Mouse (Mus musculus) kidney, adult 11 months (tissue): ENCODE results near the gene Lsm2.
"Not testable (repeated sequence)": the region's sequence is repeated elsewhere in the genome, so short reads cannot be mapped to it uniquely, and the experiment has no call there.

Source experiments
- DNase-seq: peaks from one replicate; pipeline ENCODE4 v3.0.0; 2022

Gene Lsm2

DNA sequence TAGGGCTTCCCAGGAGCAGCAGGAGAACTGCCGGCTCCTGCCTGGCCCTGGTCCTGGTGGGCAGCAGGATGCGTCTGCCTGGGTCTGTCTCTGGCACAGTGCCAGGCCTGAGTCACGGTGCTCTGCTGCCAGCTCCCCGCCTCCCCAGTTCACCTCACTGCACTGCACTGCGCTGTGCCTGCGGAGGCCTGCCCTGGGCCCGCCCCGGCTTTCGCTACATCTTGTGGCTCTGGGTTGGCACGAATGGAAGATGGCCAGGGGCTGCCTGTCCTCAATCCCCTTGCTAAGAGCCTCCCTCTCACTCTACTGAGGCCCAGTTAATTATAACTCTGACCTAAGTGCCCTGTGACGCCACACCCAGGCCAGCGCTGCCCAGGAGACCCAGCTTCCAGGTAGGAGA lies 34.7 kb downstream of the Lsm2 start, which contains the start of gene Vwa7:
Vwa7 (plus strand) TSS at position 204 of the 400 bp plus-strand sequence.
- DNase-seq = peak; percentile 44

DNA sequence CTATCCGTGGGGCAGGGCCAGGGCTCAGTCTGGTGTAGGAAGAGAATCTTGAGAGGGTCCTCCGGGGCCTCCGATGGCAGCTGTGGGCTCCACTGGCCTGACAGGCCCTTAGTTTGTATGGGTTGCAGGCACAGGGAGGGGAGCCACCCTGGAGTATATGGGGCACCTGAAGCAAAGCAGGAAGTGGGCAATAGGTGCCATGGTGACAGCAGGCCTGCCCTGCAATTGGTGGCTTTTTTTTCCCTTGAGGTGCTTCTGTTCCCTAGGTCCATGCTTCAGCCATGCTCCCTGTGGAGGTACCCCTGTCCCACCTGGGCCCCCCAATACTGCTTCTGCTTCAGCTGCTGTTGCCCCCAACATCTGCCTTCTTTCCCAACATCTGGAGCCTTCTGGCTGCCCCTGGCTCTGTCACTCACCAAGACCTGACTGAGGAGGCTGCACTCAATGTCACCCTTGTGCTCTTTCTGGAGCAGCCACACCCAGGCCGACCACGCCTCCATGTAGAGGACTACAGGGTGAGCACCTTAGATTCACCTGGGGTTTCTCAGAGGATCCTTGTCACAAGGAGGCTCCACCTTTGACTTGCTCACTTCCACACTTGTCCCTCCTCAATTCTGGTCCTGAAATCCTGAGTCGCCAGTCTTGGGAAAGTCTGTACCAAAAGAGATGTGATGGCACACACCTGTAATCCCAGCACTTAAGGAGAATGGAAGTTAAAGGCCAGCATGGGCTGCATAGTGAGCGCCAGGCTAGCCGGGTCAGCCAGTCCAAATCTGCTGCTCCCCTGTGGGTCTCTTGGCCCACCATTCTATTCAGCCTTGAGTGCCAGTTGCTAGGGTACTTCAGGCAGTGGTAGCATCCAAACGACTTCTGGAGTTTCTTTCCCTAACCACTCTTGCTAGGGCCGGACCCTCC lies 35.4 kb downstream of the Lsm2 start:
- no peak for DNase-seq

DNA sequence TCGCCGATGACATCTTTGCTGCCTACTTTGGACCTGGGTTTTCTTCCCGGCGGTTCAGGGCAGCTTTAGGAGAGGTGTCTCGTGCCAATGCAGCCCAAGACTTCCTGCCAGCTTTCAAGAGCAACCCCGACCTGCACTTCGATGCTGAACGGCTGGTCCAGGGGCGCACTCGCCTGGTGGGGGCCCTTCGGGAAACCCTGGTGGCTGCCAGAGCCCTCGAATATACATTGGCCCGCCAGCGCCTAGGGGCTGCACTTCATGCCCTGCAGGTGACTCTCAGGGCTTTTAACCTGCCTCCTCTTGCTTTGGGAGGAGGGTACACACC lies 36.0 kb downstream of the Lsm2 start:
- DNase-seq = no peak

DNA sequence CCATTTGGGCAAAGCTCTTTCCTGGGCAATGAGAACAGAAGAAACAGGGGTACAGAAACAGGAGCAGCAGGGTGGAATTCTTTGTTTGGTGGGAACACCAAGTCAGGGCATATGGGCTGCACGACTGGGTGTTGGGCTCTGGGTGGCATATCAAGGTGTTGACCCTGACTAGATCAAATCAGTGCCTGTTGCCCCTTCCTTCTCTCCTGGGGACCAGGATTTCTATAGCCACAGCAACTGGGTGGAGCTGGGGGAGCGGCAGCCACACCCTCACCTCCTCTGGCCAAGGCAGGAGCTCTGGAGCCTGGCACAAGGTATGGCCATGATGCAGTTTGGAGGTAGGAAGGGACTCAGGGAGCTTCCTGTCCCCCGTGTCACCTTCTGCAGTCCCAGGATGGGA lies 36.5 kb downstream of the Lsm2 start:
- DNase-seq = no peak

DNA sequence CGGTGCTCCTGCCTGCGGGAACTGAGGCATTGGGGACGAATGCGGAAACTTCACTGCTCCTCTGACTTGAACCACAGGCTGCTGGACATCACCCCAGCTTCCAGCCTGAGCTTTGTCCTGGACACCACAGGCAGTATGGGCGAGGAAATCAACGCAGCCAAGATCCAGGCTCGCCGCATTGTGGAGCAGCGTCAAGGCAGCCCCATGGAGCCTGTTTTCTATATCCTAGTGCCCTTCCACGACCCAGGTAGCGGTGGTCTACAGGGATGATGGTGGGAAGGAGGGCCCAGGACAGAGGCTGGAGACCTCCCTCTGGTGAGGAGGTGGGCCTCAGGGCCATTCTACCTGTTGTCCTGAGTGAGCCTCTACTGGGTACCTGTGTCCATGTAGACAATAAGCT lies 38.2 kb downstream of the Lsm2 start:
- no peak for DNase-seq

DNA sequence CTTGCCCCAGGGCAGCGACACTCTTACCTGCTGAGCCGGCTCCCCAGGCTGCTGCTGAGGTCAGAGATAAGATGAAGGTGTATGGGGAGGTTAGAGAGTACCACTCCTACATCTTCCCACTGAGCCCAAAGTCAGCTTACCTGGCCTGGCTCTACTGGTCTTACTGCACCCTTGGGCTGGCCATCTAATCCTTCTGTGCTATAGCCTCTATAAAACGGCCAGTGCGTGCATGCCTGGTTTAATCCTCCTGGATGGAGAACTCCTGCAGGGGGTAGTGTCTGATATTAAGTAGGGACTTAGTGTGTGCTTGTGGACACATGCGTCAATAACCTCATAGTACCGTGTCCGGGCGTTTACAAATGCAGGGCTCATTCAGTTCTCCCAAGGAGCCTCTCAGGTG lies 38.9 kb downstream of the Lsm2 start:
- DNase-seq = no peak

DNA sequence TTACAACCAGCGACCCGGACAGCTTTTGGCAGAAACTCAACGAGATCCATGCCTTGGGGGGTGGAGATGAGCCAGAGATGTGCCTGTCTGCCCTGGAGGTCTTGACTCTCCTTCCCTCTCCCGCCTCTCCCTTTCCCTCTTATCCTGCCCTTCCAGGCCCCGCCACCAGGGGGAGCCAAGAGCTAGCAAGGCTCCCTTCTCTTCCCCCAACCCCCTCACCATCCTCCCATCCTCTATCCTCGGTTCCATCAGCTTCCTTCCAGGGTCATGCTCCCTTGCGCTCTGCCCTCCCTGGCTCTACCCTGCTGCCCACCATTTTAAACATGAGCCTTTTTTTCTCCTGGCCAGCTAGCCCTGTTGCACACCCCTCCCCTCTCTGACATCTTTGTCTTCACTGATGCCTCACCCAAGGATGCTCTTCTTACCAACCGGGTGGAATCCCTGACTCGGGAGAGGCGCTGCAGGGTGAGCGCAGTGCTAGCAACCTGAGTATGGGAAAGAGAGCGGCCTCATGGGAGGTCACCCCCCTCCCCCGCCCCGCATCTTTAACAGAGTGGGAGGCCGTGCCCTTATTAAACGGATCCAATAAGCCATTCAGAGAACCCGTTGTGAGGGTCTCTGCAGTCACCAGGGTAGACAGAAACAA lies 39.6 kb downstream of the Lsm2 start:
- DNase-seq = peak; percentile 74

DNA sequence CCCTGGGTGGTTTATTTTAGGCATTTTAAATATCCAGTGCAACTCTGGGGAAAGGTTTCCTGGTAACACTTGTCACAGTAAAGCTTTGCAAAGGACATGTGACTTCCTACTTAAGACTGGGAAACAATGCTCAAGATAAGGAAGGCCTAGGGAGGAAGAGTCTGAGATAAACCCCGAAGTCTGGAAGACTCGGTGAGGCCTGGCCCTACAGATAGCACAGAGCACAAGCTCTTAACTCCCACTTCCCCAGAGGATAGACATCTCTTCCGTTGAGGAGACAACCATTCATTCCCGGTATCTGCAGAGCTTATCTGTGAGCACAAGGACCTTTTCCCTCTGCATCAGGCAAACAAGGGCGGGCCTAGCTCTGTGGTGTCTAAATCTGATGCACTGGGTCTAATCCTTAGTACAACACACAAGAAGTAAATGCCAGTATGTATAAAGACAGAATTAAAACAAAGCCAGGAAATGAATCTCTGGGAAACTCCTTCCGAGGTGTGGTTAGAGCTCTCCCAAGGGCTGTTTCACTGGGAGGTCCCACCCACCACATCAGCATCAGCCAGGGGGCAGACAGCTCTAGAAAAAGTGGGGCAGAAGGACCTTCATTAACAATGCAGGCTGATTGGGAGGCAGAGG lies 40.3 kb downstream of the Lsm2 start:
- no peak for DNase-seq

DNA sequence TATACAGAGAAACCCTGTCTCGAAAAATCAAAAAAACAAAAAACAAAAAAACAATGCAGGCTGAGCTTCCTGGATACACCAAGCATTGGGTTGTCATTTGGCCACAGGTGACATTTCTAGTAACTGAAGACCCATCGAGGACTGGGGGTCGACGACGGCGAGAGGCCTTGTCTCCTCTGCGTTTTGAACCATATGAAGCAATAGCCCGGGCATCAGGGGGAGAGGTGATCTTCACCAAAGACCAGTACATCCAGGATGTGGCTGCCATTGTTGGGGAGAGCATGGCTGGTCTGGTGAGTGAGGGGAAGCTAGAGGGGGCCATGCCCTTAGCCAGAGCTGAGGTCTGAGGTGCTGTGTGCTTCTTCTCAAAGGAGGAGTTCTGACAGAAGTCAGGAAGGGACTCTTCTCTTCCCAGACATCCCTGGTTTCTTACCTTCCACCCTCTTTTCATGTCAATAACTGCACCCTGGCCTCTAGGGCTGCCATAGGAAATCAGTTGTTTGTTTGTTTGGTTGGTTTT lies 40.9 kb downstream of the Lsm2 start:
- DNase-seq = no peak

DNA sequence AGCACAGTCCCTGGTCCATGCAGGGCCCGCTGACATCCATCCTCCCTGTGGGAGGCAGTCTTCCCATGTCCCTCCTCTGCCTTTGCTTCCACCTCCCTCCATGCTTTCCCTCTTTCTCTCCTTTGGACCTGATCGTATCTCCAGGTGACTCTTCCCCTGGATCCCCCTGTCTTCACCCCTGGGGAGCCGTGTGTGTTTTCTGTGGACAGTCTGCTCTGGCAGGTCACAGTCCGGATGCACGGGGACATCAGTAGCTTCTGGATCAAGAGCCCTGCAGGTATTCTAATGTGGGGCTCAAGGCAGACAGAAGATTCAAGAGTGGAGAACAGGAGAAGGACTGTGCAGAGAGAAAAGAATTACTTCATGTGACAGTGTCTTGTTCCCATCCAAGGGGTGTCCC lies 41.6 kb downstream of the Lsm2 start:
- DNase-seq = no peak

DNA sequence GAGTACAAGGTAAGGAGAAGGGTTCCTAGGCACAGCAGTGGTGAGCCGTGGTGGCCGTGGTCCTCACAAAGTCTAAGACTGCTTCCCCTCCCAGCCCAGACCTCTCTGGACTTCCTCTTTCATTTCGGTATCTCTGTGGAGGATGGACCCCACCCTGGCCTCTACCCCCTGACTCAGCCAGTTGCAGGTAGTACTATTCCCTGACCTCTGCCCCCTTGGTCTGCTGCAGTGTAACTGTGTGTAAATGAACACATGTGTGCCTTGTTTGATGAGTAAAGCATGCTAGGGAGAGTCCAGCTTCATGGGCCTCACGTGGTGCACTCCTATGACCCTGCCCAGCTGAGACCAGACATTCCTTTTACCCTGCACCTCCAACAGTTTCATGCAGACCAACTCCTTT lies 42.1 kb downstream of the Lsm2 start:
- DNase-seq = no peak

DNA sequence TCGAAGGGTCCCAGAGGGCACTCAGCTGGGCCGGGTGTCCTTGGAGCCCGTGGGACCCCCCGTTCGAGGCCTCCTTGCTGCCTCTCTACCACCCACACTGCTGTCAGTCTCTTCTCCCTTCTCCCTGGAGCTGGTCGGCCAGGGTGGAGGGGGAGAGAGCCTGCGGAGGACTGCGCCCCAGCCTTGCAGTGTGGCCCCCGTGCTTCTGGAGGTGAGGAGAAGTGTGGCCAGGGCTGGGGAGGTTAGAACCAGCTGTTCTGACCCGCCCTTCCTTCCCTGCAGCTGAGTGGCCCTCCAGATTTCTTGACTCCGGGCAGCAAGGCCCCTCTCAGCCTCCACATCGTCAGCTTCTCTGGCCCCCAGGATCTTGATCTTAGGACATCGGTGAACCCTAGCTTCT lies 42.6 kb downstream of the Lsm2 start:
- DNase-seq = no peak

DNA sequence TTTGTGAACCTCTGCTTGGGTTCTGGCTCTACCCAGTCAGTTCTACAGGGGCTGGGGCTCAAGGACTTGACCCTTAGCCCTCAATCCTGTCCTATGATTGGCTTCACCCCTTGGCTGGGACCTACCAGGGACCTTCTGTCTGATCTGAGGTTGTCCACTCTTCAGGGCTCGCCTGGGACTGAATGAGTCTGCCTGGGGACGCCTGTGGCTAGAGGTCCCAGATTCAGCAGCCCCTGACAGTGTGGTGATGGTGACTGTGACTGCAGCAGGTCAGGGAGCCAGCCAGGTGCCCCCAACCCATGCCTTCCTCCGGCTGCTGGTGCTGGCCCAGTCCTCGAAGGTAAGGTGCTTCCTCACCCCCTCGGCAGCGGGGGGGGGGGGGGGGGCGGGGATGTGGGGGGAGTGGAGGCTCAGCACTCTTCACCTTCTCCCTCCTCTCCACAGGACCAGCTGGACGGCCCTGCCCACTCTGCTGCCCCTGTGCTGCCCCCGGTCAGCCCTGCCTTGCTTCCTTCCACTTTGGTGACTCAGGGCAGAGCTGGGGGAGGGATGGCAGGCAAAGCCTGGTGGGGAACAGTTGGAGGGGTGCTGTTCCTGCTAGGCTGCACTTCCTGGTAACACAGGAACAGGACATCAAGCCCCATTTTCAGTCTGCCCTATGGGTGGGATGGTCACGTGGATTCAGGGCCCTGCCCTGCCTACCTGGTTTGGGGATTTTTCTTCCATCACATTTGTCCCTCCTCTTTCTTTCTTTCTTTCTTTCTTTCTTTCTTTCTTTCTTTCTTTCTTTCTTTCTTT lies 43.2 kb downstream of the Lsm2 start:
- DNase-seq = no peak

DNA sequence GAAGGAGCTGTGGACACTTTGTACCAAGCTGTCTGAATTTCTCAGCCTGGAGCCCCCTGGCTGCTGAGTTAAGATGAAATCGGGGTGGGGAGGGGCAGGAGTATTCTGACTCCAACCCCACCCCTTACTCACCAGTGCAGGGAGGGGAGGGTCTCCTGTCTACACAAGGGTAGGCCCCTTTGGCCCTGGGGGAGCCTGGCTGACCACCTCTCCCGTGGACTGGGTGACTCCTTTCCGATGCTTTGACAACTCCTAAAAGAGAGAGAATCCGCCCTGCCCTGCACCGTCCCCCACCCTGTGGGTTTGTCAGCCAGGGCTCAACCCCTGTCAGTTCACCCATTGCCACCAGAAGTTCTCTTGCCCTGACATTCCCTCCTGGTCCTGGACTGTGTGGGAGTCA lies 44.5 kb downstream of the Lsm2 start:
- no peak for DNase-seq

DNA sequence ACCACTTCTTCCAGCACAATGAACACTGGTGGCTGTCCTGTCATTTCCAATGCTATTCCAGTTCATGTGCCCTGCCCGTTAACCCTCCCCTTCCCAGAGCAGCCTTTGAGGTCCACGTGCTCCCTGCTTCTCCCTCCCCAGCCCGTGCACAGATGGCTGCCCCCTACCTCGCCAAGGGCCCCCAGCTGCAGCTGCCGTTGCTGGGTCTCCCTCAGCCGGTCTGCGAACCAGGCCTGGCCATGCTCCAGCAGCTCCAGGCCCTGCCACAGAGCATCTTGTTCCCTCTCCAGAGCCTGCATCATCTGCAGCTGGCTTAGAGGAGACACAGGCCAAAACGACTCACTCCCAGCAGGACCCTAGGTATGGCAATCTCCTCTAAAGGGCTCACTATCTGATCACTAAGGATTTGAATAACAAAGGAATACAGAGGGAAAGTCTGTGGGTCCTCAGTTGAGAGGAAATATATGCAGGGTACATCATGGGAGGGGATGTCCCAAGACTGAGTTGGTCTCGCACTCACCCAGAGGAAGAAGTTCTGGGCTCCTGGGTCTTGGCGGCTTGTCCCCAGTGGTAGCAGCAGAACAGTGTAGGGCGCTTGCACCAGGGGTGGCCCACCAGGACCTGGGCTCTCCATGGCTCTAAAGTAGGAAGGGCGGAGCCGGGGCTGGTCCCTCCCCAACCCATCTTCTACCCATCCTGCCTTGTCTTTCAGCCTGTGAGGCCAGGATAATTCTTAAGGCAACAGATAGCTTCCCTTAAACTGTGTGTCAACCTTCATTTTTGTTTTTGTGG lies 45.8 kb downstream of the Lsm2 start, which contains the start of gene Sapcd1:
Sapcd1 (minus strand) TSS at position 740 of the 792 bp plus-strand sequence.
- no peak for DNase-seq

DNA sequence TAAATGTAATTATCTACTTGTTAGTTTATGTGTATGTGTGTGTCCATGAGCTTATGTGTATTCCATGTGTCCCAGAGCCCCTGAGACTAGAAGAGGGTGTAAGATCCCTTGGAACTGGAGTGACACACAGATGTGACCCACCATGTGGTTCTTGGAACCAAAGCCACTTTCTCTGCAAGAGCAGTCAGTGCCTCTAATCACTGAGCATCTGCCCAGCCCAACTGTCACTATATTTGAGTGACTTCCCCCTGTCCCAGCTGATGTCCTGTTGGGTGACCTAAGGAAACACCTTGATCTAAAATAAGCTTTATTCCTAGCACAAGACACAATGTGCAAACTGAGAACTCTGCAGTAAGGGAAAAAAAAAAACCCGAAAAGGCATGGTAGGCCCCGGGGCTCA lies 46.7 kb downstream of the Lsm2 start:
- no peak for DNase-seq

DNA sequence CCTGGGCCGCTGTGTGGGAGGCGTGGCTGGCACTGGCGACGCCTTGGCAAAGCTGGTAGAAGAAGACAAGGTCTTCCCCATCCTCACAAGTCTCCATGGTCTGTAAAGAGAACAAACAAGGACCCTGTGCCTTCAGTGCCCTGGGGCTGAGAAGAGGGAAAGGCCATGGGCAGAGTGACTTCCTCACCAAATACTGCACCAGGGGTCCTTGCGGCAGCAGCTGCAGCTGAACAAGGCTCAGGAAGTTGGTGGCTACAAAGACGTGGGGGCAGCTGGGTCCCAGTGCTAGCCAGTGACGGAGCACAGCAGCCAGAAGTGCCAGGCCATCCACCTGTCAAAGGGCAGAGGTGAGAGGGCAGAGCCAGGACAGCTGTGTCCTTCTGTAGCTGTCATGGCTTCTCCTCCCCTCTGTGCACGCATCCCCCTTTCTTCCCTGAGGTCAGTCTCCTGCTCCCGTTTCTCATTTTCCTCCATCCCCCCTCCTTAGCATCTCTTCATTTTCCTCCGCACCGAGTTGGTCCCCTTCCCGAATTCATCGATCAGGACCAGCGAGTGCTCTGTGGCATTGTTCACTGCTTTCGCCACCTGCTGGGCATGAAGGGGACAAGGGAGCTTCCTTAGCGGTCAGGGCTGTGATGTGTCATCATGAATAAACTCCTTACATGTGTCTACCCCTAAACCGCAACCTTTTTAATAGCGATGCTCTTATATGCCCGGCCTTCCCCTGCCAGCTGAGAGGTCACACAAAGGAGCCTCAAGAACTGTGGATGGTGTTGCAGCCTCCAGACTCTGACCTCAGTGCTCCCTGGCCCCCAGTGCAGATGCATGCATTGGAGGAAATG lies 48.2 kb downstream of the Lsm2 start:
- no peak for DNase-seq

DNA sequence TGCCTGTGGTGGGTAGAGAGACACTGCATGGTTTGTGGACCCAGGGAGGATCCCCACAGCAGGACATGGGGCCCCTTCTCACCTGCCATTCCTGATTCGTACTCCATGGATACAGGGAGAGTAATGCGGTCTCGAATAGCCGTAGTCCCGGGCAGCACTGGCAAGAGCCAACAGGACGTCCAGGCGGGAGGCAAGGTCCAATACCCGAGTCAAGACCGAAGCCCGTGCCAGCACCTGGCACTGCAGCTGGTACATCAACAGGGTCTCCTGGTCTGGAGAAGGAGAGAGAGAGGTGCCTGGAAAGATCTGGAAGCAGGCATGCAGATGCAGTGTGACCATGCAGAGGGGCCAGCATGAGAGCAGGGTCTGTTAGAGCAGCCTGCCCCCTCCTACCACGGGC lies 49.6 kb downstream of the Lsm2 start:
- DNase-seq = no peak

DNA sequence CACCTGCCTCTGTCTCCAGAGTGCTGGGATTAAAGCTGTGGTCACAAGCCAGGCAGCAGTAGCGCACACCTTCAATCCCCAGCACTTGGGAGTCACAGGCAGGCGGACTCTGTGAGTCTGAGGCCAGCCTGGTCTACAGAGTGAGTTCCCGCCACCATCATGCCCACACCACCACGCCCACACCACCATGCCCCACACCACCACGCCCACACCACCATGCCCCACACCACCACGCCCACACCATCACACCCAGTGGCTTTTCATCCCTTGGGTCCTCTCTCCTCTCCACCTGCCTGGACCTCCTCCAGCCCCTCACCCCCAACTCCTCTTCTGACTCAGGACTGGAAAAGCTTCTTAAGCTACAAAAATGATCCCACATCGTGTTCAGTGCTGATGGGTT lies 50.2 kb downstream of the Lsm2 start:
- DNase-seq = no peak

DNA sequence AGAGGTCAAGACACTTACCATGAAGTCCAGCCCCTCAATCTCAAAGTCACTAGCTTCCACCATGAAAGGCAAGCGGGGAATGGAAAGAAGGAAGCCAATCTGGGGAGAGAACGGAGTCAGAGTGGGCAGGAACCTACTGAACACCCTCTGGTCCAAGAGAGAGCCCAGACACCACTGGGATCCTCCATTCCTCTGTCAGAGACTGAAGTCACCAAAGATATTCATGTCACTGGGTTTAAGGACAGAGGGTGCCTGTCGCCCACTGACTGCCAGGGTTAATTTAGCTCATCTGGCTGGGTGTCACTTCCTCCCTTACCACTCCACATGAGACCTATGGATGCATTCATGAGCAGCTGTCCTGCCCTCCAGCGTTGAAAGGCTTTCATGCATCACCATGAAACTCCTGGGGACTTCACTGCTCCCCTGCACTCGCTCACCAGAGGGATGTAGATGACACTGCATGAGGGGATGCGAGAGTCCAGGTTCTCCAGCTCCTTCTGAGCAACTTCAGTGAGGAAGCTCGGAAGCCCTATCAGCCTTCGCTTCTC lies 50.7 kb downstream of the Lsm2 start:
- DNase-seq = no peak

DNA sequence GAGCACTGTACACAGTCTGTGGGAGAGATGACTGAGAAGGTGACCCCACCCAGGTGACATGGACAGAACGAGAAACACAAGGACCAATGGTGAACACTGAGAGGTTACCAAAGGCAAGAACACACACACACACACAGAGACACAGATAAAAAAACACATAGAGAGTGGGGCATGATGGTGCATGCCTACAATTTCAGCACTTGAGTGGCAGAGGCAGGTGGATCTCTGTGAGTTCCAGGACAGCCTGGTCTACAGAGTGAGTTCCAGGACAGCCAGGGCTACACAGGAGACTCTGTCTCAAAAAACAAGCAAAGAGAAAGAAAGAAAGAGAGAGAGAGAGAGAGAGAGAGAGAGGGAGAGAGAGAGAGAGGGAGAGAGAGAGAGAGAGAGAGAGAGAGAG lies 52.0 kb downstream of the Lsm2 start:
- DNase-seq = not testable (repeated sequence)
